Mouse (Mus musculus) forebrain, embryonic 11.5 days (tissue): ENCODE measurements around the gene Med17. TPM values are rescaled to one million over a fixed set of nuclear protein-coding genes. Genes with fewer than 3 reads are reported as not detected.

ENCODE experiments used
- ATAC-seq: fragments of 200-750 bp; cut with Nextera tagmentation; replicated peaks from 2 replicates; pipeline ENCODE4 v1.8.0; 2017; ENCODE audit warnings: moderate TSS enrichment; ENCODE audit not compliant: low FRiP score
- DNase-seq: peaks from one replicate; pipeline ENCODE4 v3.0.0-alpha.2; 2017; ENCODE audit warnings: low spot score
- H3K27ac ChIP-seq: fragments of 300-500 bp; sonication (generic); 2 replicates; pipeline ENCODE4 v1.5.1; 2014; ENCODE audit warnings: low read depth, low read length
- H3K27me3 ChIP-seq: fragments of 300-500 bp; sonication (generic); 2 replicates; pipeline ENCODE4 v1.6.1; 2014; ENCODE audit warnings: mild to moderate bottlenecking, low read length, mixed read lengths; ENCODE audit not compliant: control insufficient read depth, insufficient read depth
- H3K36me3 ChIP-seq: fragments of 300-500 bp; sonication (generic); 2 replicates; pipeline ENCODE4 v1.6.1; 2014; ENCODE audit warnings: mild to moderate bottlenecking, low read length, moderate library complexity, mixed read lengths; ENCODE audit not compliant: control insufficient read depth, insufficient read depth
- H3K4me1 ChIP-seq: fragments of 300-500 bp; sonication (generic); replicated peaks from 2 replicates; pipeline ENCODE4 v1.6.1; 2014; ENCODE audit warnings: low read length, mixed read lengths; ENCODE audit not compliant: control insufficient read depth, insufficient read depth
- H3K4me2 ChIP-seq: fragments of 300-500 bp; sonication (generic); 2 replicates; pipeline ENCODE4 v1.6.1; 2014; ENCODE audit warnings: low read depth, mild to moderate bottlenecking, low read length, moderate library complexity, mixed read lengths; ENCODE audit not compliant: severe bottlenecking
- H3K4me3 ChIP-seq: fragments of 300-500 bp; sonication (generic); 2 replicates; pipeline ENCODE4 v1.5.1; 2014; ENCODE audit warnings: low read depth, low read length
- H3K9ac ChIP-seq: fragments of 300-500 bp; sonication (generic); 2 replicates; pipeline ENCODE4 v1.6.1; 2014; ENCODE audit warnings: low read length
- H3K9me3 ChIP-seq: fragments of 300-500 bp; sonication (generic); 2 replicates; pipeline ENCODE4 v1.6.1; 2016; ENCODE audit warnings: low read length, mixed read lengths; ENCODE audit not compliant: control insufficient read depth
- WGBS: fragments of 180-500 bp; shearing (Covaris S2); extraction: QIAGEN DNeasy Blood & Tissue Kit; methylation state at CpG from one replicate; pipeline ENCODE4 v1.1.7; 2014; 5-methylcytosine and 5-hydroxymethylcytosine counted together
- polyA plus RNA-seq: library from polyadenylated mRNA; unstranded; fragments of >200 nt; fragmentation: Nextera tagmentation; extraction: Ambion mirVana; gene quantifications from 2 replicates; pipeline ENCODE4 v1.2.1, GENCODE M21; 2014

The Med17 gene
- polyA plus RNA-seq, 1 experiment from 2014 or later: 47.7 TPM

GRCm38 (mm10) chr9:15278343-15278742 is 1.4 kb downstream of the Med17 start:
- H3K4me2 ChIP-seq: no peak overlapping the region
- no peak overlapping the region for H3K4me3 ChIP-seq
- no peaks in the 10 kb centered on the region for H3K9me3 ChIP-seq
- peaks cover 5% of the 10 kb centered on the region; the same call in 1 of the 2 replicates for H3K4me1 ChIP-seq
- no peak overlapping the region for H3K27ac ChIP-seq
- H3K9ac ChIP-seq: no peak overlapping the region
- H3K36me3 ChIP-seq: peaks cover 10% of the 10 kb centered on the region; the same call in 1 of the 2 replicates
- H3K27me3 ChIP-seq: no peaks in the 10 kb centered on the region
- no peak for ATAC-seq
- DNase-seq: no peak
- 97% methylated on average over 3 of the region's 3 CpGs for WGBS

- Histone ChIP-seq H3K27me3 (no peaks in the 10 kb centered on the region), H3K36me3 (peaks cover 20% of the 10 kb centered on the region; the same call in 1 of the 2 replicates), H3K9me3 (no peaks in the 10 kb centered on the region), H3K4me3 (no peak overlapping the region), H3K27ac (no peak overlapping the region), H3K4me2 (no peak overlapping the region), H3K4me1 (peaks cover 5% of the 10 kb centered on the region; the same call in 1 of the 2 replicates), H3K9ac (no peak overlapping the region)
- 88% methylated on average over 4 of the region's 4 CpGs for WGBS
- no peak for DNase-seq
- ATAC-seq: no peak
Observed at GRCm38 (mm10) chr9:15276855-15277254, 2.9 kb downstream of the Med17 start.

GRCm38 (mm10) chr9:15273981-15274380 is 5.8 kb downstream of the Med17 start:
- no peak for ATAC-seq
- Histone ChIP-seq H3K9ac (no peak overlapping the region), H3K4me2 (no peak overlapping the region), H3K27me3 (no peaks in the 10 kb centered on the region), H3K27ac (no peak overlapping the region), H3K4me1 (no peaks in the 10 kb centered on the region; the same call in 1 of the 2 replicates), H3K9me3 (no peaks in the 10 kb centered on the region), H3K36me3 (peaks cover 26% of the 10 kb centered on the region; the same call in 1 of the 2 replicates), H3K4me3 (no peak overlapping the region)
- DNase-seq: no peak
- 95% methylated on average over 2 of the region's 2 CpGs for WGBS

GRCm38 (mm10) chr9:15263487-15263886 is 16.2 kb downstream of the Med17 start:
- no peak for ATAC-seq
- WGBS: 96% methylated on average over 10 of the region's 10 CpGs
- H3K9me3 ChIP-seq: no peaks in the 10 kb centered on the region

GRCm38 (mm10) chr9:15261980-15262379 is 17.8 kb downstream of the Med17 start:
- no peaks in the 10 kb centered on the region for H3K9me3 ChIP-seq
- no peak overlapping the region for H3K4me3 ChIP-seq
- H3K4me2 ChIP-seq: no peak overlapping the region
- H3K4me1 ChIP-seq: no peaks in the 10 kb centered on the region
- no peak overlapping the region for H3K9ac ChIP-seq
- DNase-seq (no peak), ATAC-seq (no peak)
- no peaks in the 10 kb centered on the region for H3K27me3 ChIP-seq
- H3K27ac ChIP-seq: no peak overlapping the region
- 91% methylated on average over 8 of the region's 8 CpGs for WGBS
- H3K36me3 ChIP-seq: peaks cover 13% of the 10 kb centered on the region; the same call in 1 of the 2 replicates

More at GRCm38 (mm10) chr9:15263487-15263886, 16.2 kb downstream of the Med17 start:
- peaks cover 13% of the 10 kb centered on the region; the same call in 1 of the 2 replicates for H3K36me3 ChIP-seq
- H3K9ac ChIP-seq: no peak overlapping the region
- no peak overlapping the region for H3K27ac ChIP-seq
- DNase-seq: no peak
- no peak overlapping the region for H3K4me2 ChIP-seq
- no peak overlapping the region for H3K4me3 ChIP-seq
- no peaks in the 10 kb centered on the region for H3K27me3 ChIP-seq
- H3K4me1 ChIP-seq: no peaks in the 10 kb centered on the region

GRCm38 (mm10) chr9:15256214-15256613 is 23.5 kb downstream of the Med17 start:
- no peaks in the 10 kb centered on the region for H3K27me3 ChIP-seq
- no peaks in the 10 kb centered on the region for H3K4me1 ChIP-seq
- no peak overlapping the region for H3K9ac ChIP-seq
- no peak overlapping the region for H3K4me3 ChIP-seq
- no peaks in the 10 kb centered on the region for H3K9me3 ChIP-seq
- H3K36me3 ChIP-seq: no peaks in the 10 kb centered on the region
- no peak for DNase-seq
- no peak for ATAC-seq
- no peak overlapping the region for H3K27ac ChIP-seq
- WGBS: 80% methylated on average over 3 of the region's 3 CpGs
- no peak overlapping the region for H3K4me2 ChIP-seq

- 89% methylated on average over 7 of the region's 7 CpGs for WGBS
- no peak overlapping the region for H3K27ac ChIP-seq
- H3K27me3 ChIP-seq: no peaks in the 10 kb centered on the region
- no peak overlapping the region for H3K4me3 ChIP-seq
- no peak overlapping the region for H3K9ac ChIP-seq
- no peaks in the 10 kb centered on the region for H3K4me1 ChIP-seq
- DNase-seq: no peak
- H3K4me2 ChIP-seq: no peak overlapping the region
- no peak for ATAC-seq
- H3K9me3 ChIP-seq: no peaks in the 10 kb centered on the region
- no peaks in the 10 kb centered on the region for H3K36me3 ChIP-seq
Observed at GRCm38 (mm10) chr9:15254501-15254900, 25.2 kb downstream of the Med17 start.

GRCm38 (mm10) chr9:15252196-15252595 is 27.5 kb downstream of the Med17 start:
- Histone ChIP-seq H3K27ac (no peak overlapping the region), H3K36me3 (no peaks in the 10 kb centered on the region), H3K27me3 (no peaks in the 10 kb centered on the region), H3K4me2 (no peak overlapping the region), H3K9me3 (no peaks in the 10 kb centered on the region), H3K9ac (no peak overlapping the region), H3K4me3 (no peak overlapping the region), H3K4me1 (no peaks in the 10 kb centered on the region)
- ATAC-seq (no peak), DNase-seq (no peak)
- WGBS: 79% methylated on average over 7 of the region's 7 CpGs

- Histone ChIP-seq H3K9ac (no peak overlapping the region), H3K4me1 (no peaks in the 10 kb centered on the region), H3K36me3 (no peaks in the 10 kb centered on the region), H3K4me3 (no peak overlapping the region), H3K9me3 (no peaks in the 10 kb centered on the region), H3K27ac (no peak overlapping the region), H3K4me2 (no peak overlapping the region), H3K27me3 (no peaks in the 10 kb centered on the region)
- no peak for ATAC-seq
- DNase-seq: no peak
- 78% methylated on average over 7 of the region's 7 CpGs for WGBS
Observed at GRCm38 (mm10) chr9:15250376-15250775, 29.4 kb downstream of the Med17 start.
